Mouse (Mus musculus): ENCODE data around the gene Atf4. TPM values are rescaled to one million over a fixed set of nuclear protein-coding genes. Genes with fewer than 3 reads are reported as not detected.

Atf4 gene
- polyA plus RNA-seq, 1 experiment = 499 TPM

DNA sequence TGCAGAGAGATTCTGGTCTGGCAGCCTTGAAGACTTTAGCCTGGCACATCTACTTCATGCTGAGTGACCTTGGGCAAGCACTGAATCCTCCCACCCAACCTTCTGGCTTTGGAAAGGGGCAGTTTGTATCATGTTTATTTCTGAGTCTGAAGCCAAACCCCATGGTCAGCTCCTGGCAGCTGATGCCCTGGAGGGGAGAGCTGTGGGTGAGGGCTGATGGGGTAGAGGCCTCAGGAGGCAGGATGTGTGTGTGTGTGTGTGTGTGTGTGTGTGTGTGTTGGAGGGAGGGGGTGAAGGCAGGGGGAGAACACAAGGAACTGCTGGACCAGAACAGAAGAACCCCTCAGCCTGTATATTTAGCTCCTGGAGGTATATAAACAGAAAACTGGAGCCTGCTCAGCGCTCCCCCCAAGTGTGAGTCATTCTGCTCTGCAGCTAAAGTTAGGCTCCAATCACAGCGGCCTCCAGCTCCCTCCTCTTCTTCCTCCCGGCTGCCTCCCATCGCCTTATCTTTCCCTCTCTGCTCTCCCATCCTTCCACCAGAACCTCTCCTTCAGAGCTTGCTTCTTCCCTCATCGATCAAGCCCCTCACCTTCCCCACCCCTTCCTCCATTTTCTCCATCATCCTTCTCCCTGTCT lies 23.3 kb downstream of the Atf4 start:
- TF ChIP-seq CTCF (IDR thresholded peaks at IDR 0.05; ENCODE audit: borderline replicate concordance, insufficient read depth, low read length) (no peak), POLR2A (IDR thresholded peaks at IDR 0.05; ENCODE audit: low read depth, low read length) (no peak)
- no peak overlapping the region for H3K4me3 ChIP-seq (ENCODE audit: insufficient read depth, low read length)
- no peaks in the 10 kb centered on the region for H3K4me1 ChIP-seq (ENCODE audit: control insufficient read depth, insufficient read depth, low read length)
- no peak overlapping the region for H3K27ac ChIP-seq (ENCODE audit: insufficient read depth, low read length)

DNA sequence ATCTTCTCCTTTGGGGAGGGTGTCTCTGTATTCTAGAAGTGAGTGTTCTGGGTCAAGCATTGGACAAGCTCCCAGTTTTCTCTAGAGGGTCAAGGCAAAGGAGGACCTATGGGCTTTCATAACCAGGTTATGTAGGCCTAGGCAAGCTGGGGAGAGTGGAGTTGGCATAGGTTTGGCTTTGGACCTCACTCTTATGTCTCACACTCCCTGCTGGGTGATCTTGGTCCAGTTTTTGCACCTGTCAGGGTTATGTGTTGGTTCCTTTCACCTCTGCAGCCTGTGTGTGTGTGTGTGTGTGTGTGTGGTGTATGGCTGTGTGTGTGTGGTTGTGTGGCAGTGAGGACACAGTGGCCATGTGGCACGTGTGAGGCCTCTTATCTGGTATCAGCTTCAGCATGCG lies 24.1 kb downstream of the Atf4 start:
- TF ChIP-seq CTCF (IDR thresholded peaks at IDR 0.05; ENCODE audit: borderline replicate concordance, insufficient read depth, low read length) (no peak), POLR2A (IDR thresholded peaks at IDR 0.05; ENCODE audit: low read depth, low read length) (no peak)
- no peak overlapping the region for H3K4me3 ChIP-seq (ENCODE audit: insufficient read depth, low read length)

DNA sequence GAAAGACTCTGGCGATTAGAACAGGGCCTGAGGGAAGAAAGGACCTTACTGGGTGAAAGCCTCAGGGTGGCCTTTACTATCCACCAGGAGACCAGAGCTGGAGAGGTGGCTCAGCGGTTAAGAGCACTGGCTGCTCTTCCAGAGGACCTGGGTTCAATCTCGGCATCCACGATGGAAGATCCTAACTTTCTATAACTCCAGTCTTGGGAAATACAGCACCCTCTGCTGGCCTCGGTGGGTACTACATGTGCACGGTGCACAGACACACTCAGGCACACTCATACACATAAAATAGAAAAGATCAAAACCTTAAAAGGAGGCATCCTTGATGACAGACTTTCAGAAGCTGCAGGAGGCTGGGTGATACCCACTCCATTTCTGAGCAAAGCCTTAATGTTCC lies 25.7 kb downstream of the Atf4 start:
- H3K4me3 ChIP-seq (ENCODE audit: insufficient read depth, low read length) = no peak overlapping the region
- no peaks in the 10 kb centered on the region for H3K4me1 ChIP-seq (ENCODE audit: control insufficient read depth, insufficient read depth, low read length)
- TF ChIP-seq CTCF (IDR thresholded peaks at IDR 0.05; ENCODE audit: borderline replicate concordance, insufficient read depth, low read length) = peak; percentile 52; the same call in 1 of the 2 replicates
- no peak for TF ChIP-seq POLR2A (IDR thresholded peaks at IDR 0.05; ENCODE audit: low read depth, low read length)
- H3K27ac ChIP-seq (ENCODE audit: insufficient read depth, low read length) = no peak overlapping the region

More for the DNA sequence above, 24.1 kb downstream of the Atf4 start:
- H3K4me1 ChIP-seq (ENCODE audit: control insufficient read depth, insufficient read depth, low read length) = no peaks in the 10 kb centered on the region
- no peak overlapping the region for H3K27ac ChIP-seq (ENCODE audit: insufficient read depth, low read length)

DNA sequence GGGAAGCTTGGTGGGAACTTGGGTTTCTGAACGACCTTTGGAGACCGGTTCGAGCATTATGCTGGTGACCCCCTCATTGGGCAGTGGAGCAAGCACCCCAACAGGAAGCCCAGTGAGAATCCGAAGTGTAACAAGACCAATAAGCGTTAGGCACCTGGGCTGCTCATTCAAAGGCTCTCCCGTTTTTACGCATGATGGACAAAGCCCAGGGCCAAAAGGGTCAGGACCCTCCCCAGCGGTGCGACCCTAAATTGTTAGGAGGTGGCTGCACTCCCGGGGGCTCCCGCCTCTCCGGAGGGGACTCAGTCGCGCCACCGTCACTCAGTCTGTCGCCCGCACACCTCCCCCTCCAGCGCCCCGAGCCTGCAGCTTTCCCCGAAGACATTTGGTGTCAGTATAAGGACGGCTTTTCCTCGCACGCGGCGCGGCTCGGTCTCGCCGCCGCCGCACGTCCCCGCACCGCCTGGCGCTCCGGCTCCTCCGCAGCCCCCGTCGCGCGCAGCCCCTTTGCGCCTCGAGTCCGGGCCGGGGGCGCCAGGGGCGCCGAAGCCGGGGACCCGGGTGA lies 31.9 kb downstream of the Atf4 start, which contains the start of gene Cacna1i:
TSS of gene Cacna1i (plus strand) at position 388 of the 565 bp plus-strand sequence.
- Histone ChIP-seq H3K27ac (ENCODE audit: insufficient read depth, low read length) (no peak within 1 kb of the TSS), H3K4me3 (ENCODE audit: insufficient read depth, low read length) (peak within 1 kb of the TSS; percentile 6; the same call in 1 of the 2 replicates), H3K4me1 (ENCODE audit: control insufficient read depth, insufficient read depth, low read length) (no peaks in the 10 kb centered on the region)
- no peak for TF ChIP-seq POLR2A (IDR thresholded peaks at IDR 0.05; ENCODE audit: low read depth, low read length)
- TF ChIP-seq CTCF (IDR thresholded peaks at IDR 0.05; ENCODE audit: borderline replicate concordance, insufficient read depth, low read length) = no peak; the same call in 1 of the 2 replicates

DNA sequence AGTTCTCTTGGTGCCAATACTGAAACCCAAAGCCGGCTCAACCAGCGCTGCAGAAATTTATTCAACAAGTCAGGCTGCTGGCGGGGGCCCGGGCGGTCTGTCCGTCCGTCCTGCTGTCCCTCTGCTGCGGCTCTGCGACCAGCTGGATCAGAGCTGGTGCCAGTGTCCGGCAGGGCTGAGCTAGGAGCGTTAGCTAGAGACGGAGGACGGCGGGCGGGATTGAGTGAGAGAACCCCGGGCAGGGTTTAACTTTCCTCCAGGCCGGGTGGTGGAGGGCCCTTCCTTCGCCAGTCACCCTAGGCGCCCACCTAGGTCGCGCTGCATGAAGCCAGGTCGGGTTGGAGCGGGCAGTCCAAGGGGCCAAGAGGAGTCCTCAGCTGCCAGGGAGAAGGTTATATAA lies 33.1 kb downstream of the Atf4 start:
- TF ChIP-seq POLR2A (IDR thresholded peaks at IDR 0.05; ENCODE audit: low read depth, low read length) (no peak), CTCF (IDR thresholded peaks at IDR 0.05; ENCODE audit: borderline replicate concordance, insufficient read depth, low read length) (no peak)
- no peak overlapping the region for H3K27ac ChIP-seq (ENCODE audit: insufficient read depth, low read length)
- no peaks in the 10 kb centered on the region for H3K4me1 ChIP-seq (ENCODE audit: control insufficient read depth, insufficient read depth, low read length)
- H3K4me3 ChIP-seq (ENCODE audit: insufficient read depth, low read length) = peak overlapping the region; percentile 6; the same call in 1 of the 2 replicates

DNA sequence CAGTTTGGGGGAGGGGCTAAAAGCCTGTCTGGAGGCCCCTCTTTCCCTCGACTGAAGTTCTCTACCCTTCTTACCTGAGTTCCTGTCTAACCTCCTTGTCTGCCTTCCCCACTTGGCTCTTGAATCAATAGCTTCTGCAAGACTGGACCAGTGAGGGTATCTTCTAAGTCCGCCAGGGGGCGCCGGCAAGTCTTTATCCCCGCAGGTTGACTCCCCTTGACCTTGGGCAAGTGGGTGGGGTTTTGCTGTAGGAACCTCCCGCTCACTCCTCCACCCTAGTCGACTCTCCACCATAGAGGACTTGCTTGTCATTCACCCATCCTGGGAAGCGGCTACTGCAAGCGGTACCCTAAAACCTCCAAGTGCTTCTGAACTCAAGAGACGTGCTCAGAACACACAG lies 34.5 kb downstream of the Atf4 start:
- TF ChIP-seq POLR2A (IDR thresholded peaks at IDR 0.05; ENCODE audit: low read depth, low read length) (no peak), CTCF (IDR thresholded peaks at IDR 0.05; ENCODE audit: borderline replicate concordance, insufficient read depth, low read length) (0 out of 2 replicates have a peak, but pooled peaks have one; percentile 6)
- Histone ChIP-seq H3K4me3 (ENCODE audit: insufficient read depth, low read length) (no peak overlapping the region), H3K4me1 (ENCODE audit: control insufficient read depth, insufficient read depth, low read length) (no peaks in the 10 kb centered on the region), H3K27ac (ENCODE audit: insufficient read depth, low read length) (no peak overlapping the region)

DNA sequence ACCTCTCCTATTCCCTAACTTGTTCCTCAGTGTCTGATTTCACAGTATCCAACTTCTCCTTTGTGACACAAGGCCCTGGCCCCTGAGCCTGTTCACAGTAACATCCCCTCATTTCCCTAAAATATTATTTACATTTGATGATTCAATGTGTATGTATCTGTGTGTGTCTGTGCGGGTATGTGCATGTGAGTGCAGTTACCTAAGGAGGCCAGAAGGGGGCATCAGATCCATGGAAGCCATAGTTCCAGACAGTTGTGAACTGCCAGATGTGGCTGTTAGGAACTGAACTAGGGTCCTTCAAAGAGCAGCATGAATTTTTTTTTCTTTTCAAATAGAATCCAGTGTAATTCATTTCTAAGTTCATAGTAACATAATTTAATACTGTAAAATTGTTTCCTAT lies 42.2 kb downstream of the Atf4 start:
- Histone ChIP-seq H3K4me3 (ENCODE audit: insufficient read depth, low read length) (no peak overlapping the region), H3K4me1 (ENCODE audit: control insufficient read depth, insufficient read depth, low read length) (no peaks in the 10 kb centered on the region), H3K27ac (ENCODE audit: insufficient read depth, low read length) (no peak overlapping the region)
- TF ChIP-seq CTCF (IDR thresholded peaks at IDR 0.05; ENCODE audit: borderline replicate concordance, insufficient read depth, low read length) = no peak
- TF ChIP-seq POLR2A (IDR thresholded peaks at IDR 0.05; ENCODE audit: low read depth, low read length) = no peak

DNA sequence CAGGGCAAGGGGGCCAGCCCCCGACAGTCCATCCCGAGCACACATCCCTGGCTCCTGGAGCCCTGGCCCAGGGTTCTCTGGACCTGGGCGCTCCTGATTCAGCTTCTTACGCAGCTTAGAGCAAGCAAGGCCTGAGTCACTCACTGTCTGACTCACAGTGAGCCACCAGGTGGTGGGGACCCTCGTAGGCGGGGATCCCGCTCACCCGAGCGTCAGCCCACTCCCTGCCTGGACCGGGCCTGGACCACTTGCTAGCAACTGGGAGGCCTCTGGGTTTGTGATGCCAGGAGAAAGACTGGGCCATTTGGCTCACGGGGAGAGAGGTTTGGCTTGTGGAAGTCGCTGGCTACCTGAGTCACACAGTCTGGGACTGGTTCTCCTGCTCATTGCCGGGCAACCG lies 48.8 kb downstream of the Atf4 start:
- TF ChIP-seq CTCF (IDR thresholded peaks at IDR 0.05; ENCODE audit: borderline replicate concordance, insufficient read depth, low read length) (no peak), POLR2A (IDR thresholded peaks at IDR 0.05; ENCODE audit: low read depth, low read length) (no peak)
- Histone ChIP-seq H3K4me1 (ENCODE audit: control insufficient read depth, insufficient read depth, low read length) (peaks cover 6% of the 10 kb centered on the region; the same call in 1 of the 2 replicates), H3K27ac (ENCODE audit: insufficient read depth, low read length) (no peak overlapping the region), H3K4me3 (ENCODE audit: insufficient read depth, low read length) (no peak overlapping the region)

DNA sequence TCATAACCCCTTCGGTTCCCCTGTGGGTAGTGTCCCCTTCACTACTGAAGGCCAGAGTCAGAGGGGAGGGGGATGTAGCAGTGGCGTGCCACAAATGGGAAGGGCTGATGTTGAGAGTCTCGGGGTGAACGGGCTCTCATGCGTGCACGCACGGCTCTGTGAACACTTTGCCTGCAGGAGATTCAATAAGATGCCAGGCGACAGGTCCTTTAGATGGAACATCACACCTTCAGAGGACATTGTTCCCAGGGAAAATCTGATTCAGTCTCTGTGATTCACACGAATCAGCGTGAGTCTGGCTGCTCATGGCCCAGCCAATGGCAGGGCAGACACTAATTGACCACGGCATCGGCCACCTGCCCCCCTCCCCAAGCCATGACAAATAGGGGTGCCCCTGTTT lies 49.2 kb downstream of the Atf4 start:
- Histone ChIP-seq H3K4me3 (ENCODE audit: insufficient read depth, low read length) (no peak overlapping the region), H3K27ac (ENCODE audit: insufficient read depth, low read length) (no peak overlapping the region), H3K4me1 (ENCODE audit: control insufficient read depth, insufficient read depth, low read length) (peaks cover 6% of the 10 kb centered on the region; the same call in 1 of the 2 replicates)
- TF ChIP-seq CTCF (IDR thresholded peaks at IDR 0.05; ENCODE audit: borderline replicate concordance, insufficient read depth, low read length) (no peak), POLR2A (IDR thresholded peaks at IDR 0.05; ENCODE audit: low read depth, low read length) (no peak)

DNA sequence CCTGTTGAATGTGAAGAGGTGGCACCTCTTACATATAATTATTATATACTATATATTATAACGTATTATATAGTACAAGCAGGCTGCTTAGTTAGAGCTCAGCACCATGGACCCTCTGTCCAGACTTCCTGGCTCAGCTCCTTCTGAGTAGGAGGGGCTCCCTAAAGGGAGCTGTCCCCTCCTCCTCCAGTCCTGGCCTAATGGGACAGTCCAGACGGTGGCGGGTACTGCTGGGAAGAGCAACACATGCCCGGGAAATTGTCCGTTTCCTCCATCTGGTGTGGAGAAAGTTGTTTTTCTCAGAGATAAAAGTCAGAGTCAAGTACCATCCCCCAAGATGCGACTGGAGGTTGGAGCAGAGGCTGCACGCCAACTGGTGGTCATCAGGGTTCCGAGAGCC lies 51.2 kb downstream of the Atf4 start:
- Histone ChIP-seq H3K4me1 (ENCODE audit: control insufficient read depth, insufficient read depth, low read length) (peaks cover 6% of the 10 kb centered on the region; the same call in 1 of the 2 replicates), H3K27ac (ENCODE audit: insufficient read depth, low read length) (no peak overlapping the region), H3K4me3 (ENCODE audit: insufficient read depth, low read length) (no peak overlapping the region)
- TF ChIP-seq CTCF (IDR thresholded peaks at IDR 0.05; ENCODE audit: borderline replicate concordance, insufficient read depth, low read length) = no peak
- no peak for TF ChIP-seq POLR2A (IDR thresholded peaks at IDR 0.05; ENCODE audit: low read depth, low read length)

Other genes with a start within 250 kb of the Atf4 start
- gene Pdgfb, start 240.2 kb upstream of the Atf4 start, polyA plus RNA-seq (2011; ENCODE audit: insufficient read length, low read depth, missing spikeins) = 0.70 and 1.0 TPM in 2 replicates
- gene Syngr1, start 163.8 kb upstream of the Atf4 start, polyA plus RNA-seq (2011; ENCODE audit: insufficient read length, low read depth, missing spikeins) = 0.95 and 1.1 TPM in 2 replicates
- gene Rpl3, start 163.3 kb upstream of the Atf4 start, polyA plus RNA-seq (2011; ENCODE audit: insufficient read length, low read depth, missing spikeins) = 1,636 and 1,653 TPM in 2 replicates
- gene Tab1, start 122.1 kb upstream of the Atf4 start, polyA plus RNA-seq (2011; ENCODE audit: insufficient read length, low read depth, missing spikeins) = 11.0 and 12.2 TPM in 2 replicates
- gene Mgat3, start 81.5 kb upstream of the Atf4 start, polyA plus RNA-seq (2011; ENCODE audit: insufficient read length, low read depth, missing spikeins) = 12.4 and 12.6 TPM in 2 replicates
- 22.7 and 22.8 TPM in 2 replicates for gene Mief1, start 21.2 kb upstream of the Atf4 start, polyA plus RNA-seq (2011; ENCODE audit: insufficient read length, low read depth, missing spikeins)
- not detected in 2 replicates for gene AC140267.1, start 19.3 kb upstream of the Atf4 start, polyA plus RNA-seq (2011; ENCODE audit: insufficient read length, low read depth, missing spikeins)
- 20.1 and 25.9 TPM in 2 replicates for gene Rps19bp1, start 9.1 kb downstream of the Atf4 start, polyA plus RNA-seq (2011; ENCODE audit: insufficient read length, low read depth, missing spikeins)
- 0.38 and 0.86 TPM in 2 replicates for gene Cacna1i, start 32.1 kb downstream of the Atf4 start, polyA plus RNA-seq (2011; ENCODE audit: insufficient read length, low read depth, missing spikeins)